Mouse (Mus musculus): ENCODE measurements around the gene Frmd6. TPM values are rescaled to one million over a fixed set of nuclear protein-coding genes. Genes with fewer than 3 reads are reported as not detected.

Frmd6 gene
- polyA plus RNA-seq (2016; fragmentation: Nextera tagmentation; extraction: Ambion mirVana), result 20.1 and 20.4 TPM in 2 replicates

- DNase-seq (ENCODE audit: low spot score), result peak; percentile 99
- H3K4me1 ChIP-seq, result peaks cover 22% of the 10 kb centered on the region
- peak within 1 kb of the TSS; percentile 98 for H3K27ac ChIP-seq
- 0 out of 2 replicates have a peak, but pooled peaks cover 2% of the 10 kb centered on the region for H3K36me3 ChIP-seq
- H3K4me3 ChIP-seq, result peak within 1 kb of the TSS; percentile 82
- no peaks in the 10 kb centered on the region for H3K27me3 ChIP-seq (ENCODE audit: insufficient read depth, poor library complexity, severe bottlenecking)
- H3K9me3 ChIP-seq, result no peaks in the 10 kb centered on the region
- WGBS, result under 1% methylated on average over 65 of the region's 75 CpGs
Observed at GRCm38 (mm10) chr12:70824729-70825650, at the start of gene Frmd6. TSS of gene Frmd6 (plus strand) at chr12:70825514.

GRCm38 (mm10) chr12:70775609-70776008 lies 49.7 kb upstream of the Frmd6 start:
- Histone ChIP-seq H3K36me3 (no peaks in the 10 kb centered on the region), H3K4me3 (no peak overlapping the region), H3K27me3 (ENCODE audit: insufficient read depth, poor library complexity, severe bottlenecking) (no peaks in the 10 kb centered on the region), H3K4me1 (peaks cover 14% of the 10 kb centered on the region; the same call in 1 of the 2 replicates), H3K27ac (no peak overlapping the region), H3K9me3 (no peaks in the 10 kb centered on the region)
- 82% methylated on average over 8 of the region's 8 CpGs for WGBS
- DNase-seq (ENCODE audit: low spot score), result no peak

- 0 out of 2 replicates have a peak overlapping the region, but pooled peaks have one; percentile 6 for H3K27ac ChIP-seq
- H3K4me3 ChIP-seq, result no peak overlapping the region
- H3K36me3 ChIP-seq, result no peaks in the 10 kb centered on the region
- peaks cover 14% of the 10 kb centered on the region; the same call in 1 of the 2 replicates for H3K4me1 ChIP-seq
- WGBS, result 72% methylated on average over 12 of the region's 12 CpGs
- DNase-seq (ENCODE audit: low spot score), result no peak
- no peaks in the 10 kb centered on the region for H3K9me3 ChIP-seq
- H3K27me3 ChIP-seq (ENCODE audit: insufficient read depth, poor library complexity, severe bottlenecking), result no peaks in the 10 kb centered on the region
Observed at GRCm38 (mm10) chr12:70776683-70777082, 48.6 kb upstream of the Frmd6 start.

- Histone ChIP-seq H3K4me1 (peaks cover 14% of the 10 kb centered on the region; the same call in 1 of the 2 replicates), H3K36me3 (no peaks in the 10 kb centered on the region), H3K27ac (no peak overlapping the region), H3K9me3 (no peaks in the 10 kb centered on the region), H3K27me3 (ENCODE audit: insufficient read depth, poor library complexity, severe bottlenecking) (peaks cover 3% of the 10 kb centered on the region; the same call in 1 of the 2 replicates), H3K4me3 (no peak overlapping the region)
- no peak for DNase-seq (ENCODE audit: low spot score)
- 59% methylated on average over 5 of the region's 5 CpGs for WGBS
Observed at GRCm38 (mm10) chr12:70777466-70777865, 47.8 kb upstream of the Frmd6 start.

- peaks cover 16% of the 10 kb centered on the region; the same call in 1 of the 2 replicates for H3K4me1 ChIP-seq
- no peak for DNase-seq (ENCODE audit: low spot score)
- H3K9me3 ChIP-seq, result no peaks in the 10 kb centered on the region
- no peaks in the 10 kb centered on the region for H3K36me3 ChIP-seq
- peaks cover 4% of the 10 kb centered on the region; the same call in 1 of the 2 replicates for H3K27me3 ChIP-seq (ENCODE audit: insufficient read depth, poor library complexity, severe bottlenecking)
- no peak overlapping the region for H3K4me3 ChIP-seq
- H3K27ac ChIP-seq, result no peak overlapping the region
Observed at GRCm38 (mm10) chr12:70777866-70778265, 47.4 kb upstream of the Frmd6 start.

- H3K36me3 ChIP-seq, result no peaks in the 10 kb centered on the region
- 69% methylated on average over 2 of the region's 2 CpGs for whole genome bisulfite sequencing
- H3K9me3 ChIP-seq, result no peaks in the 10 kb centered on the region
- no peak overlapping the region for H3K4me3 ChIP-seq
- no peak for DNase-seq (ENCODE audit: low spot score)
- peaks cover 4% of the 10 kb centered on the region; the same call in 1 of the 2 replicates for H3K27me3 ChIP-seq (ENCODE audit: insufficient read depth, poor library complexity, severe bottlenecking)
- no peak overlapping the region for H3K27ac ChIP-seq
- H3K4me1 ChIP-seq, result peaks cover 20% of the 10 kb centered on the region
Observed at GRCm38 (mm10) chr12:70778271-70778670, 47.0 kb upstream of the Frmd6 start.

- DNase-seq (ENCODE audit: low spot score), result no peak
- Histone ChIP-seq H3K9me3 (no peaks in the 10 kb centered on the region), H3K4me1 (peaks cover 24% of the 10 kb centered on the region), H3K36me3 (no peaks in the 10 kb centered on the region), H3K27ac (no peak overlapping the region), H3K4me3 (no peak overlapping the region), H3K27me3 (ENCODE audit: insufficient read depth, poor library complexity, severe bottlenecking) (peaks cover 4% of the 10 kb centered on the region; the same call in 1 of the 2 replicates)
- WGBS, result 42% methylated on average over 3 of the region's 3 CpGs
Observed at GRCm38 (mm10) chr12:70778724-70779123, 46.6 kb upstream of the Frmd6 start.

- H3K4me3 ChIP-seq, result no peak overlapping the region
- WGBS, result 56% methylated on average over 9 of the region's 9 CpGs
- no peaks in the 10 kb centered on the region for H3K9me3 ChIP-seq
- peak overlapping the region; percentile 12; the same call in 1 of the 2 replicates for H3K27ac ChIP-seq
- DNase-seq (ENCODE audit: low spot score), result no peak
- no peaks in the 10 kb centered on the region for H3K36me3 ChIP-seq
- H3K27me3 ChIP-seq (ENCODE audit: insufficient read depth, poor library complexity, severe bottlenecking), result peaks cover 4% of the 10 kb centered on the region; the same call in 1 of the 2 replicates
- H3K4me1 ChIP-seq, result peaks cover 26% of the 10 kb centered on the region
Observed at GRCm38 (mm10) chr12:70783049-70783448, 42.3 kb upstream of the Frmd6 start.

GRCm38 (mm10) chr12:70783475-70784239 lies 41.7 kb upstream of the Frmd6 start:
- Histone ChIP-seq H3K27ac (peak overlapping the region; percentile 12), H3K36me3 (no peaks in the 10 kb centered on the region), H3K27me3 (ENCODE audit: insufficient read depth, poor library complexity, severe bottlenecking) (peaks cover 4% of the 10 kb centered on the region; the same call in 1 of the 2 replicates), H3K4me3 (peak overlapping the region; percentile 32), H3K9me3 (no peaks in the 10 kb centered on the region), H3K4me1 (peaks cover 22% of the 10 kb centered on the region)
- 14% methylated on average over 22 of the region's 22 CpGs for WGBS
- no peak for DNase-seq (ENCODE audit: low spot score)

- H3K4me3 ChIP-seq, result peak overlapping the region; percentile 32
- H3K27ac ChIP-seq, result peak overlapping the region; percentile 12; the same call in 1 of the 2 replicates
- H3K9me3 ChIP-seq, result no peaks in the 10 kb centered on the region
- H3K27me3 ChIP-seq (ENCODE audit: insufficient read depth, poor library complexity, severe bottlenecking), result peaks cover 4% of the 10 kb centered on the region; the same call in 1 of the 2 replicates
- H3K36me3 ChIP-seq, result no peaks in the 10 kb centered on the region
- WGBS, result 27% methylated on average over 6 of the region's 6 CpGs
- H3K4me1 ChIP-seq, result peaks cover 22% of the 10 kb centered on the region
- DNase-seq (ENCODE audit: low spot score), result no peak
Observed at GRCm38 (mm10) chr12:70784240-70784705, 41.0 kb upstream of the Frmd6 start.

GRCm38 (mm10) chr12:70789341-70789740 lies 36.0 kb upstream of the Frmd6 start:
- H3K27ac ChIP-seq, result no peak overlapping the region
- WGBS, result 85% methylated on average over 6 of the region's 6 CpGs
- no peaks in the 10 kb centered on the region for H3K36me3 ChIP-seq
- no peaks in the 10 kb centered on the region for H3K9me3 ChIP-seq
- H3K27me3 ChIP-seq (ENCODE audit: insufficient read depth, poor library complexity, severe bottlenecking), result no peaks in the 10 kb centered on the region
- no peak for DNase-seq (ENCODE audit: low spot score)
- peaks cover 5% of the 10 kb centered on the region; the same call in 1 of the 2 replicates for H3K4me1 ChIP-seq
- H3K4me3 ChIP-seq, result no peak overlapping the region

GRCm38 (mm10) chr12:70793291-70793690 lies 32.0 kb upstream of the Frmd6 start:
- DNase-seq (ENCODE audit: low spot score), result no peak
- Histone ChIP-seq H3K4me1 (peaks cover 7% of the 10 kb centered on the region), H3K4me3 (no peak overlapping the region), H3K27me3 (ENCODE audit: insufficient read depth, poor library complexity, severe bottlenecking) (no peaks in the 10 kb centered on the region), H3K36me3 (no peaks in the 10 kb centered on the region), H3K27ac (no peak overlapping the region), H3K9me3 (no peaks in the 10 kb centered on the region)
- 85% methylated on average over 6 of the region's 6 CpGs for WGBS
